Mouse (Mus musculus) left cerebral cortex, postnatal 10 days (tissue): Measurements from ENCODE around the gene Ppp1r7. TPM values are rescaled to one million over a fixed set of nuclear protein-coding genes. Genes with fewer than 3 reads are reported as not detected.
A peak's percentile ranks its signal among the peaks of the same experiment; 100 is the strongest.

ENCODE experiments used
- DNase-seq, 2 experiments: peaks; one replicate each; pipeline ENCODE4 v3.0.0; 2021 to 2022; ENCODE audit warnings: low spot score in 2 of 2, mixed read lengths in 1 of 2; ENCODE audit errors: extremely low spot score in 1 of 2
- intact Hi-C: fragments of 180-260 bp; cut with DNase I; formaldehyde crosslinking; loops from one replicate; pipeline ENCODE4 v1.15.1; 2025
- microRNA-seq: library from miRNA; unstranded; fragments of <30 nt; microRNA quantifications from one replicate; pipeline ENCODE4 v1.2.0, GENCODE M21; 2022
- total RNA-seq, 2 experiments: library from RNA; stranded (reverse); gene quantifications; 2 replicates each; pipeline ENCODE4 v1.2.3; 2021

Gene Ppp1r7
- total RNA-seq, 2 experiments from 2014 or later: 89.0 to 98.1 TPM

DNA sequence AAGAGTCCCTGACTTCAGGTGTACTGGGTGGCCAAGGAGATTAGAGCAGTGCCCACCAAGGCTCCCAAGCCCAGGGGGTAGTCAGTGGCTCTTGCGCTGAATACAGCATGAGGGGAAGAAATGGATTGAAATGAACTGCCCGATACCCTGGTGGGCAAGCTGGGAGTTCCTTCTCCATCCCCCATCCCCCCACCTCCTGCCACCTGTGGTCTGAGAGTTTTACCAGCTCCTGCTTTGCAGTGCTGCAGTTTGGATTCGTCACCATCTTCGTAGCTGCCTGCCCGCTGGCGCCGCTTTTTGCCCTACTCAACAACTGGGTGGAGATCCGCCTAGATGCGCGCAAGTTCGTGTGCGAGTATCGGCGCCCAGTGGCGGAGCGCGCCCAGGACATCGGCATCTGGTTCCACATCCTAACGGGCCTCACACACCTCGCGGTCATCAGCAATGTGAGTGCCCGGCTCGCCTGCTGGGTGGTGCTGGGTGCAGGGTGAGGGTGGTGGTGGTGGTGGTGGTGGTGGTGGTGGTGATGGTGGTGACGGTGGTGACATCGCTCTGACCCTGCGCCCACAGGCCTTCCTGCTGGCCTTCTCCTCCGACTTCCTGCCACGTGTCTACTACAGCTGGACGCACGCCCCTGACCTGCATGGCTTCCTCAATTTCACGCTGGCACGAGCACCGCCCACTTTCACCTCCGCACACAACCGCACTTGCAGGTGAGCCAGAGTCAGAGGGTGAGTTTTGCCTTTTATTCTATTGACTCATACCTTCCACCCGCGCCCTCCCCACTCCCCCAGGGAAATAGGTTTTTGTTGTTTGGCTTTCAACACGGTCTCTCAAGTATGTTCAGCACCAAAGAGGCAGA, 58.8 kb downstream of the Ppp1r7 start:
- peak in 1 of 2 experiments; percentile 32 for DNase-seq
- intact Hi-C loops: no loop called here

DNA sequence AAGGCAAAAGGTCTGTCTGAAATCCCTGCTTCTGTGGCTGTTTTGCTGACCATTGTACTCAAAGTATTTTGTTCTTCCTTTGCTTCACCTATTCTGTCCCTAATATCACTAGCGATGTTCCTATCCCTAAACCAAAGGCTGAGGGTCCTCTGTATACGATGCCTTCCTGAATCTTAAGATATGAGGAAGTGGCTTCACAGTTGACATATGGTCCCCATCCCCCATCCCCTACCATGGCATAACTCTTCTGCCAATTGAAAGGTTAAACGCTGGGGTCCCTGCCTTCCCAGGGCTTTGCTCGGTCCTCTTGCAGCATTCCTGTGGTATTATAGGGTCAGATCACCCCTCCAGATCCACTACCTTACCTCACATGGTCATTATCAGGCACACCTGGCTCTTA, 60.7 kb downstream of the Ppp1r7 start:
- no peak for DNase-seq
- intact Hi-C loops: no loop called here

Small RNAs within 50 kb of the gene (microRNA-seq; reads per million reads assigned to microRNA genes)
- not detected for gene Mir6345
- not detected for gene Mir6902

Other genes starting within 250 kb of the Ppp1r7 start
- gene Kif1a, start 240.9 kb upstream of the Ppp1r7 start, total RNA-seq: 100 to 1,000 TPM; 908 to 919 TPM
- not detected for gene Agxt, start 207.6 kb upstream of the Ppp1r7 start, total RNA-seq
- gene 2310007B03Rik, start 181.9 kb upstream of the Ppp1r7 start, total RNA-seq: not detected
- gene Crocc2, start 174.1 kb upstream of the Ppp1r7 start, total RNA-seq: under 1 TPM; 0.16 to 0.17 TPM
- gene Sned1, start 107.0 kb upstream of the Ppp1r7 start, total RNA-seq: 1 to 10 TPM; 6.5 to 7.2 TPM
- 10 to 100 TPM; 18.9 to 20.0 TPM for gene Mterf4, start 36.9 kb upstream of the Ppp1r7 start, total RNA-seq
- gene Pask, start 628 bp downstream of the Ppp1r7 start, total RNA-seq: 1 to 10 TPM; 6.3 to 7.9 TPM
- under 1 TPM; 0.16 to 0.49 TPM for gene Ano7, start 31.1 kb downstream of the Ppp1r7 start, total RNA-seq
- 100 to 1,000 TPM; 146 to 151 TPM for gene Hdlbp, start 136.0 kb downstream of the Ppp1r7 start, total RNA-seq
- 10 to 100 TPM in 1 of 2 experiments, 1 to 10 TPM in 1; 9.4 to 10.8 TPM for gene Farp2, start 169.2 kb downstream of the Ppp1r7 start, total RNA-seq